Mouse (Mus musculus) common myeloid progenitor, adult 5-6 weeks (primary cell): ENCODE measurements around the gene Gas2. TPM values are rescaled to one million over a fixed set of nuclear protein-coding genes. Genes with fewer than 3 reads are reported as not detected.

Experiments
- ATAC-seq: replicated peaks from 2 replicates; pipeline ENCODE4 v1.8.0; 2016; ENCODE audit warnings: low read depth, mild to moderate bottlenecking, moderate TSS enrichment, inconsistent platforms; ENCODE audit not compliant: poor library complexity, severe bottlenecking
- total RNA-seq: library from RNA; stranded (forward); fragments of 200-1000, 187-1606 nt; gene quantifications from 2 replicates; pipeline ENCODE4 v1.2.3, GENCODE M21; 2017

Gene Gas2
- total RNA-seq, 1 experiment from 2014 or later, result 9.5 TPM

DNA sequence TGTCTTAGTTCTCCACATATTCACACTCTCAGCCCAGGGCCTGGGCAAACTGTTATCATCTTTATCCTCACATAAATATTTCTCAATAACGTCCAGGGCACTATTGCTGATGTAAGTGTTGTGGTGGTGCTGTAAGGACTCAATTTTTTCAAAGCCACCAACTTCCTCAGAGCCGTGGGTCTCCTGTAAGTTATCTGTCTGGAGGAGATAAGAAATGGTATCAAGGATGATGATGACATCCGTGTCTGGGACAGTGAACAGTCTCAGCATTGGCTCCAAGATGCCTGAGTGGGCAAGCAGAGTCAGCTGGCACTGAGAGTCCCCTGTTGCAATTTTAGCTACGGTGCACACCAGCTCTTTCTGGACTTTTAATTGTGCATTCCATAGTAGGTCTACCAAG is 160.2 kb downstream of the Gas2 start:
- ATAC-seq, result peak; percentile 76

DNA sequence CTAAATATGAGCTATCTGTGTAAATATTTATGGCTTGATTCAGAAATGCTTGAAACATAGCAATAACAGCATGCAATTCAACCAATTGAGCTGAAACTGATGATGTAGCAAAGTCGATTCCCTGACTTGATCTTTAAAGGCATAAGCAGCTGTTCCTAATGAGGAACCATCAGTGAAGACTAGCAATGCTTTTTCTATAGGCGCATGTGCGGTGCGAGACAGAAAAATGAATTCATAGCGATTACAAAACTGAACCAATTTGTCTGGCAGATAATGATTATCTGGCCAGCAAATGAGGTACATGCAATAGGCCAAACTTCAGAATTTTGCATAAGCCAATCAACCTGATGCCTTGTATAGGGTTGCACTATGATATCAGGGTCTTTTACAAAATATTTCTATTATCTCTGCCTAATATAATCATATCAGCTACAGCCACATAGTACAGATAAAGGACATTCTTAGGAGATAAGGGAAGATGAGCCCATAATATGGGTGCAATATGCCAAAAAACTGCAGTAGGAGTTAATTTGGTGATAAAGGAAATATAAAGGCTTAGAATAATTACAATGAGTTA is 162.3 kb downstream of the Gas2 start:
- no peak for ATAC-seq

- peak; percentile 79 for ATAC-seq
Measured at GRCm38 (mm10) chr7:52037600-52038582, 176.1 kb downstream of the Gas2 start.

Other genes starting within 250 kb of the Gas2 start
- not detected in 2 replicates for gene Slc17a6, start 240.0 kb upstream of the Gas2 start, total RNA-seq
- gene Fancf, start 252 bp downstream of the Gas2 start, total RNA-seq, result 5.7 and 12.6 TPM in 2 replicates
- gene Svip, start 144.0 kb downstream of the Gas2 start, total RNA-seq, result 20.3 and 27.5 TPM in 2 replicates
- gene 1700015G11Rik, start 153.7 kb downstream of the Gas2 start, total RNA-seq, result not detected in 2 replicates